Mouse (Mus musculus): Measurements from ENCODE around the gene Htr6. TPM values are rescaled to one million over a fixed set of nuclear protein-coding genes. Genes with fewer than 3 reads are reported as not detected.

Gene Htr6
- polyA plus RNA-seq, 1 experiment from 2014 or later = 0.11 TPM

- H3K9me3 ChIP-seq (ENCODE audit: control insufficient read depth, low read length) = no peaks in the 10 kb centered on the region
- no peak overlapping the region for H3K9ac ChIP-seq (ENCODE audit: low read length)
- no peak overlapping the region for H3K4me3 ChIP-seq (ENCODE audit: low read depth, low read length)
- no peak overlapping the region for H3K27ac ChIP-seq (ENCODE audit: low read depth, low read length)
- 73% methylated on average over 3 of the region's 3 CpGs for WGBS
- DNase-seq (ENCODE audit: low spot score) = no peak
- H3K4me1 ChIP-seq (ENCODE audit: control insufficient read depth, insufficient read depth, low read length) = no peaks in the 10 kb centered on the region
- H3K4me2 ChIP-seq (ENCODE audit: low read depth) = no peak overlapping the region
- H3K27me3 ChIP-seq (ENCODE audit: control insufficient read depth, insufficient read depth, low read length) = no peaks in the 10 kb centered on the region
- ATAC-seq (ENCODE audit: insufficient read depth, low FRiP score, low TSS enrichment) = no peak
- no peaks in the 10 kb centered on the region for H3K36me3 ChIP-seq (ENCODE audit: control insufficient read depth, insufficient read depth, low read length)
These were observed 35.5 kb upstream of the Htr6 start for GRCm38 (mm10) chr4:139110858-139111257.

- ATAC-seq (ENCODE audit: insufficient read depth, low FRiP score, low TSS enrichment) (no peak), DNase-seq (ENCODE audit: low spot score) (no peak)
- H3K4me2 ChIP-seq (ENCODE audit: low read depth) = no peak overlapping the region
- no peaks in the 10 kb centered on the region for H3K4me1 ChIP-seq (ENCODE audit: control insufficient read depth, insufficient read depth, low read length)
- no peaks in the 10 kb centered on the region for H3K9me3 ChIP-seq (ENCODE audit: control insufficient read depth, low read length)
- H3K4me3 ChIP-seq (ENCODE audit: low read depth, low read length) = no peak overlapping the region
- no peaks in the 10 kb centered on the region for H3K27me3 ChIP-seq (ENCODE audit: control insufficient read depth, insufficient read depth, low read length)
- H3K9ac ChIP-seq (ENCODE audit: low read length) = no peak overlapping the region
- H3K36me3 ChIP-seq (ENCODE audit: control insufficient read depth, insufficient read depth, low read length) = peaks cover 3% of the 10 kb centered on the region
- H3K27ac ChIP-seq (ENCODE audit: low read depth, low read length) = no peak overlapping the region
- WGBS = 93% methylated on average over 1 of the region's 1 CpGs
These were observed 30.1 kb upstream of the Htr6 start for GRCm38 (mm10) chr4:139105453-139105852.

GRCm38 (mm10) chr4:139101546-139101945 is 26.2 kb upstream of the Htr6 start:
- Histone ChIP-seq H3K27me3 (ENCODE audit: control insufficient read depth, insufficient read depth, low read length) (no peaks in the 10 kb centered on the region), H3K9me3 (ENCODE audit: control insufficient read depth, low read length) (no peaks in the 10 kb centered on the region), H3K4me1 (ENCODE audit: control insufficient read depth, insufficient read depth, low read length) (no peaks in the 10 kb centered on the region), H3K4me2 (ENCODE audit: low read depth) (no peak overlapping the region), H3K9ac (ENCODE audit: low read length) (no peak overlapping the region), H3K27ac (ENCODE audit: low read depth, low read length) (no peak overlapping the region), H3K36me3 (ENCODE audit: control insufficient read depth, insufficient read depth, low read length) (peaks cover 3% of the 10 kb centered on the region), H3K4me3 (ENCODE audit: low read depth, low read length) (no peak overlapping the region)
- 73% methylated on average over 6 of the region's 6 CpGs for WGBS
- DNase-seq (ENCODE audit: low spot score) (no peak), ATAC-seq (ENCODE audit: insufficient read depth, low FRiP score, low TSS enrichment) (no peak)

GRCm38 (mm10) chr4:139100326-139100725 is 25.0 kb upstream of the Htr6 start:
- 95% methylated on average over 8 of the region's 8 CpGs for WGBS
- H3K9me3 ChIP-seq (ENCODE audit: control insufficient read depth, low read length) = no peaks in the 10 kb centered on the region
- peaks cover 3% of the 10 kb centered on the region for H3K36me3 ChIP-seq (ENCODE audit: control insufficient read depth, insufficient read depth, low read length)
- H3K9ac ChIP-seq (ENCODE audit: low read length) = no peak overlapping the region
- no peaks in the 10 kb centered on the region for H3K27me3 ChIP-seq (ENCODE audit: control insufficient read depth, insufficient read depth, low read length)
- H3K4me3 ChIP-seq (ENCODE audit: low read depth, low read length) = no peak overlapping the region
- DNase-seq (ENCODE audit: low spot score) (no peak), ATAC-seq (ENCODE audit: insufficient read depth, low FRiP score, low TSS enrichment) (no peak)
- H3K4me1 ChIP-seq (ENCODE audit: control insufficient read depth, insufficient read depth, low read length) = no peaks in the 10 kb centered on the region
- H3K4me2 ChIP-seq (ENCODE audit: low read depth) = no peak overlapping the region
- H3K27ac ChIP-seq (ENCODE audit: low read depth, low read length) = no peak overlapping the region

GRCm38 (mm10) chr4:139096201-139096600 is 20.8 kb upstream of the Htr6 start:
- no peak for ATAC-seq (ENCODE audit: insufficient read depth, low FRiP score, low TSS enrichment)
- Histone ChIP-seq H3K9ac (ENCODE audit: low read length) (no peak overlapping the region), H3K4me3 (ENCODE audit: low read depth, low read length) (no peak overlapping the region), H3K36me3 (ENCODE audit: control insufficient read depth, insufficient read depth, low read length) (no peaks in the 10 kb centered on the region), H3K4me2 (ENCODE audit: low read depth) (no peak overlapping the region), H3K9me3 (ENCODE audit: control insufficient read depth, low read length) (no peaks in the 10 kb centered on the region), H3K27ac (ENCODE audit: low read depth, low read length) (no peak overlapping the region), H3K27me3 (ENCODE audit: control insufficient read depth, insufficient read depth, low read length) (peaks cover 27% of the 10 kb centered on the region), H3K4me1 (ENCODE audit: control insufficient read depth, insufficient read depth, low read length) (peaks cover 8% of the 10 kb centered on the region)
- 79% methylated on average over 5 of the region's 5 CpGs for WGBS
- no peak for DNase-seq (ENCODE audit: low spot score)

- no peak for DNase-seq (ENCODE audit: low spot score)
- Histone ChIP-seq H3K27ac (ENCODE audit: low read depth, low read length) (no peak overlapping the region), H3K4me3 (ENCODE audit: low read depth, low read length) (no peak overlapping the region), H3K9ac (ENCODE audit: low read length) (no peak overlapping the region), H3K36me3 (ENCODE audit: control insufficient read depth, insufficient read depth, low read length) (no peaks in the 10 kb centered on the region), H3K4me2 (ENCODE audit: low read depth) (no peak overlapping the region), H3K4me1 (ENCODE audit: control insufficient read depth, insufficient read depth, low read length) (peaks cover 11% of the 10 kb centered on the region), H3K27me3 (ENCODE audit: control insufficient read depth, insufficient read depth, low read length) (peaks cover 35% of the 10 kb centered on the region), H3K9me3 (ENCODE audit: control insufficient read depth, low read length) (no peaks in the 10 kb centered on the region)
- WGBS = 65% methylated on average over 1 of the region's 1 CpGs
- no peak for ATAC-seq (ENCODE audit: insufficient read depth, low FRiP score, low TSS enrichment)
These were observed 20.0 kb upstream of the Htr6 start for GRCm38 (mm10) chr4:139095406-139095805.

- ATAC-seq (ENCODE audit: insufficient read depth, low FRiP score, low TSS enrichment) = no peak
- no peak for DNase-seq (ENCODE audit: low spot score)
- Histone ChIP-seq H3K36me3 (ENCODE audit: control insufficient read depth, insufficient read depth, low read length) (no peaks in the 10 kb centered on the region), H3K27ac (ENCODE audit: low read depth, low read length) (no peak overlapping the region), H3K4me3 (ENCODE audit: low read depth, low read length) (peak overlapping the region; percentile 56), H3K4me2 (ENCODE audit: low read depth) (peak overlapping the region; percentile 82), H3K9ac (ENCODE audit: low read length) (peak overlapping the region; percentile 67), H3K4me1 (ENCODE audit: control insufficient read depth, insufficient read depth, low read length) (peaks cover 13% of the 10 kb centered on the region), H3K9me3 (ENCODE audit: control insufficient read depth, low read length) (no peaks in the 10 kb centered on the region), H3K27me3 (ENCODE audit: control insufficient read depth, insufficient read depth, low read length) (peaks cover 37% of the 10 kb centered on the region)
- 27% methylated on average over 13 of the region's 13 CpGs for WGBS
These were observed 17.8 kb upstream of the Htr6 start for GRCm38 (mm10) chr4:139093196-139093530.

- Histone ChIP-seq H3K4me2 (ENCODE audit: low read depth) (peak within 1 kb of the TSS; percentile 82), H3K4me3 (ENCODE audit: low read depth, low read length) (peak within 1 kb of the TSS; percentile 56), H3K9me3 (ENCODE audit: control insufficient read depth, low read length) (no peaks in the 10 kb centered on the region), H3K27me3 (ENCODE audit: control insufficient read depth, insufficient read depth, low read length) (peaks cover 37% of the 10 kb centered on the region), H3K4me1 (ENCODE audit: control insufficient read depth, insufficient read depth, low read length) (peaks cover 13% of the 10 kb centered on the region), H3K36me3 (ENCODE audit: control insufficient read depth, insufficient read depth, low read length) (no peaks in the 10 kb centered on the region), H3K27ac (ENCODE audit: low read depth, low read length) (no peak within 1 kb of the TSS), H3K9ac (ENCODE audit: low read length) (peak within 1 kb of the TSS; percentile 67)
- WGBS = under 1% methylated on average over 91 of the region's 105 CpGs
- ATAC-seq (ENCODE audit: insufficient read depth, low FRiP score, low TSS enrichment) = no peak
- no peak for DNase-seq (ENCODE audit: low spot score)
These were observed 17.2 kb upstream of the Htr6 start, which contains the start of gene Nbl1 for GRCm38 (mm10) chr4:139092356-139093195. Gene Nbl1 (minus strand): TSS chr4:139092993.

Data from neural tube, embryonic 11.5 days (tissue).